Mouse (Mus musculus): ENCODE measurements around the gene Osbpl3. TPM values are rescaled to one million over a fixed set of nuclear protein-coding genes. Genes with fewer than 3 reads are reported as not detected.

The Osbpl3 gene
- total and polyA plus RNA-seq, 3 experiments: 12.8 to 26.5 (median 25.4) TPM

GRCm38 (mm10) chr6:50354688-50355660, 101.0 kb downstream of the Osbpl3 start:
- Histone ChIP-seq H3K36me3 (ENCODE audit: control insufficient read depth, insufficient read depth, low read length) (no peaks in the 10 kb centered on the region; the same call in 1 of the 2 replicates), H3K27me3 (ENCODE audit: control insufficient read depth, insufficient read depth, low read length) (no peaks in the 10 kb centered on the region), H3K4me1 (ENCODE audit: control insufficient read depth, insufficient read depth, low read length) (peaks cover 14% of the 10 kb centered on the region), H3K9ac (ENCODE audit: low read depth, low read length) (peak overlapping the region; percentile 4; the same call in 1 of the 2 replicates), H3K27ac (peak overlapping the region; percentile 72), H3K4me3 (peak overlapping the region; percentile 10; the same call in 1 of the 2 replicates), H3K79me2 (replicated peaks; ENCODE audit: control insufficient read depth, insufficient read depth, low read length) (no peaks in the 10 kb centered on the region)
- WGBS: 17% methylated on average over 20 of the region's 20 CpGs
- intact Hi-C loops (cut with DNase I): loop anchor here (5.0 kb wide), 3 partner anchors 43 to 102 kb away; partner anchors contain the start of gene Osbpl3
- TF ChIP-seq EP300 (IDR thresholded peaks at IDR 0.05; ENCODE audit: insufficient read depth, low read depth, low read length) (0 out of 2 replicates have a peak, but pooled peaks have one; percentile 43), POLR2A (IDR thresholded peaks at IDR 0.05; ENCODE audit: insufficient read depth, low read depth, low read length) (no peak)
- peak; percentile 51 to 55 for DNase-seq

GRCm38 (mm10) chr6:50352812-50353211, 103.2 kb downstream of the Osbpl3 start:
- intact Hi-C loops (cut with DNase I): no loop called here
- WGBS: 47% methylated on average over 6 of the region's 6 CpGs
- no peak for TF ChIP-seq CTCF (IDR thresholded peaks at IDR 0.05)
- TF ChIP-seq POLR2A (IDR thresholded peaks at IDR 0.05; ENCODE audit: insufficient read depth, low read depth, low read length): no peak
- no peak for TF ChIP-seq EP300 (IDR thresholded peaks at IDR 0.05; ENCODE audit: insufficient read depth, low read depth, low read length)
- H3K4me1 ChIP-seq (ENCODE audit: control insufficient read depth, insufficient read depth, low read length): peaks cover 13% of the 10 kb centered on the region
- H3K79me2 ChIP-seq (replicated peaks; ENCODE audit: control insufficient read depth, insufficient read depth, low read length): no peaks in the 10 kb centered on the region
- no peak overlapping the region for H3K4me3 ChIP-seq
- no peaks in the 10 kb centered on the region for H3K27me3 ChIP-seq (ENCODE audit: control insufficient read depth, insufficient read depth, low read length)
- no peak overlapping the region for H3K9ac ChIP-seq (ENCODE audit: low read depth, low read length)
- no peak overlapping the region for H3K27ac ChIP-seq
- DNase-seq: no peak
- no peaks in the 10 kb centered on the region; the same call in 1 of the 2 replicates for H3K36me3 ChIP-seq (ENCODE audit: control insufficient read depth, insufficient read depth, low read length)

GRCm38 (mm10) chr6:50350911-50351310, 105.1 kb downstream of the Osbpl3 start:
- H3K9ac ChIP-seq (ENCODE audit: low read depth, low read length): no peak overlapping the region
- no peak for DNase-seq
- TF ChIP-seq POLR2A (IDR thresholded peaks at IDR 0.05; ENCODE audit: insufficient read depth, low read depth, low read length) (no peak), CTCF (IDR thresholded peaks at IDR 0.05) (no peak), EP300 (IDR thresholded peaks at IDR 0.05; ENCODE audit: insufficient read depth, low read depth, low read length) (no peak)
- no peaks in the 10 kb centered on the region for H3K27me3 ChIP-seq (ENCODE audit: control insufficient read depth, insufficient read depth, low read length)
- intact Hi-C loops (cut with DNase I): no loop called here
- WGBS: 97% methylated on average over 3 of the region's 3 CpGs
- no peaks in the 10 kb centered on the region; the same call in 1 of the 2 replicates for H3K36me3 ChIP-seq (ENCODE audit: control insufficient read depth, insufficient read depth, low read length)
- peaks cover 13% of the 10 kb centered on the region for H3K4me1 ChIP-seq (ENCODE audit: control insufficient read depth, insufficient read depth, low read length)
- H3K4me3 ChIP-seq: no peak overlapping the region
- H3K27ac ChIP-seq: no peak overlapping the region
- no peaks in the 10 kb centered on the region for H3K79me2 ChIP-seq (replicated peaks; ENCODE audit: control insufficient read depth, insufficient read depth, low read length)

GRCm38 (mm10) chr6:50348619-50349018, 107.4 kb downstream of the Osbpl3 start:
- H3K4me1 ChIP-seq (ENCODE audit: control insufficient read depth, insufficient read depth, low read length): no peaks in the 10 kb centered on the region
- H3K4me3 ChIP-seq: no peak overlapping the region
- intact Hi-C loops (cut with DNase I): no loop called here
- TF ChIP-seq POLR2A (IDR thresholded peaks at IDR 0.05; ENCODE audit: insufficient read depth, low read depth, low read length) (no peak), EP300 (IDR thresholded peaks at IDR 0.05; ENCODE audit: insufficient read depth, low read depth, low read length) (no peak), CTCF (IDR thresholded peaks at IDR 0.05) (peak; percentile 63)
- no peak overlapping the region for H3K27ac ChIP-seq
- H3K27me3 ChIP-seq (ENCODE audit: control insufficient read depth, insufficient read depth, low read length): no peaks in the 10 kb centered on the region
- H3K36me3 ChIP-seq (ENCODE audit: control insufficient read depth, insufficient read depth, low read length): no peaks in the 10 kb centered on the region
- DNase-seq: no peak
- no peak overlapping the region for H3K9ac ChIP-seq (ENCODE audit: low read depth, low read length)
- WGBS: 92% methylated on average over 1 of the region's 1 CpGs
- H3K79me2 ChIP-seq (replicated peaks; ENCODE audit: control insufficient read depth, insufficient read depth, low read length): no peaks in the 10 kb centered on the region

- Histone ChIP-seq H3K4me3 (no peak overlapping the region), H3K9ac (ENCODE audit: low read depth, low read length) (no peak overlapping the region), H3K4me1 (ENCODE audit: control insufficient read depth, insufficient read depth, low read length) (no peaks in the 10 kb centered on the region), H3K27me3 (ENCODE audit: control insufficient read depth, insufficient read depth, low read length) (no peaks in the 10 kb centered on the region), H3K79me2 (replicated peaks; ENCODE audit: control insufficient read depth, insufficient read depth, low read length) (no peaks in the 10 kb centered on the region), H3K36me3 (ENCODE audit: control insufficient read depth, insufficient read depth, low read length) (no peaks in the 10 kb centered on the region), H3K27ac (no peak overlapping the region)
- DNase-seq: no peak
- intact Hi-C loops (cut with DNase I): no loop called here
- TF ChIP-seq EP300 (IDR thresholded peaks at IDR 0.05; ENCODE audit: insufficient read depth, low read depth, low read length) (no peak), POLR2A (IDR thresholded peaks at IDR 0.05; ENCODE audit: insufficient read depth, low read depth, low read length) (no peak), CTCF (IDR thresholded peaks at IDR 0.05) (no peak)
- WGBS: 84% methylated on average over 7 of the region's 7 CpGs
Observed at GRCm38 (mm10) chr6:50346204-50346603, 109.8 kb downstream of the Osbpl3 start.
